Mouse (Mus musculus): ENCODE results near the gene Slc27a2. TPM values are rescaled to one million over a fixed set of nuclear protein-coding genes. Genes with fewer than 3 reads are reported as not detected.

Gene Slc27a2
- total RNA-seq, 2 experiments from 2014 or later = 10.7 to 11.6 TPM

- DNase-seq (ENCODE audit: extremely low spot score in 1 of 2, low spot score in 1 of 2) = no peak
Measured at GRCm38 (mm10) chr2:126551896-126552295, 311 bp upstream of the Slc27a2 start.

DNA sequence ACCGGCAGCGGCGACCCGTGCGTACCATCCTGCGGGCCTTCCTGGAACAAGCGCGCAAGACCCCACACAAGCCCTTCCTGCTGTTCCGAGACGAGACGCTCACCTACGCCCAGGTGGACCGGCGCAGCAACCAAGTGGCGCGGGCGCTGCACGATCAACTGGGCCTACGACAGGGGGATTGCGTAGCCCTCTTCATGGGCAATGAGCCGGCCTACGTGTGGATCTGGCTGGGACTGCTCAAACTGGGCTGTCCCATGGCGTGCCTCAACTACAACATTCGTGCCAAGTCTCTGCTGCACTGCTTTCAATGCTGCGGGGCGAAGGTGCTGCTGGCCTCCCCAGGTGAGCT lies 1.1 kb downstream of the Slc27a2 start:
- DNase-seq (ENCODE audit: extremely low spot score in 1 of 2, low spot score in 1 of 2) = no peak

- no peak for DNase-seq (ENCODE audit: extremely low spot score in 1 of 2, low spot score in 1 of 2)
Measured at GRCm38 (mm10) chr2:126555533-126555932, 3.3 kb downstream of the Slc27a2 start.

DNA sequence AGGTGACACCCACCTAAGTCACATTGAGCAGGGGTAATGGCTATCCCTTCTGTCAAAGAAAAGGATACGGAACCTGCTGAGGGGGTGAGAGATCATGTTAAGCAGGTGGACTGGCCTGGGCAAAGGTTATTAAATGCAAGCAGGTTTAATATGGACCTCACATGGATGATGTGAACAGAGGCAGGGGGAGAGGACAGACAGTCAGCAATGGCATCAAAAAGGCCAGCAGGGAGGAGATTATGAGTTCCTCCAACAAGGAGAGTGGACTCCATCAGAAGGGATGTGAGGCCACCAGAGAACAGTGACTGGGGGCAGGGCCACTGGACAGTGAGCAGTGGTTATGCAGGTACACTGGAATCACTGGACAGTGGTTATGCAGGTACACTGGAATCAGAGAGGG lies 7.9 kb downstream of the Slc27a2 start:
- no peak for DNase-seq (ENCODE audit: extremely low spot score in 1 of 2, low spot score in 1 of 2)

DNA sequence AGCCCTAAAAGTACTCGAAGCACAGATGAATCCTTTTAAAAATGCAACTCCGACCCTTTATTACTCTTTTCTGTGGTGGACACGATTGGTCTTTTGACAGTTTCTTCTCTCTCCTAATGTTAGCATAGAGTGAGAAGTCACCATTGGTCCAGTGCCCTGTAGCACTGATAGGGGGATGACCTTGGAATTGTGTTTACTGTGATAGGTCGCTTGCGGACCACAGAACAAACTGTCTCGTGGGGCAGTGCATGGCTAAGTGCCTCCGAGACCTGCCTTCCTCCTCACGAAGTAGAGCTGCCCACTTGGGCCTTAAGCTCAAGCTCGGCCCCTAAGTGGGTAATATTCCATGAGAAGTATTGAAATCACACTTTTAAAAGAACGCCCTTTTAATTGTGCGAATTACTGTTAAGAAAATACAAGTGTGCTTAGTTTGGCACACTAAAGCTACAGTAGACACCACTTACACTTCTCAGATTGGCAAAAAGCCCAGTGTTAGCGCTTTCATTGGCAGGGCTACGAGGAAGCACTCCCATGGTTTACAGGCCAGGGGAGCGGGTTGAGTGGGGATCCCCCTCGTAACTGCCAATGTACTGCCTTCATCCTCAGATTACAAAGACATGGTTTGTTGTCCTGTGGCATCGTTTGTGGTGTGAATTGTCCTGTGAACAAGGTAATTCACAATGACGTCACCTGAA lies 11.4 kb downstream of the Slc27a2 start:
- DNase-seq (ENCODE audit: extremely low spot score in 1 of 2, low spot score in 1 of 2) = no peak

DNA sequence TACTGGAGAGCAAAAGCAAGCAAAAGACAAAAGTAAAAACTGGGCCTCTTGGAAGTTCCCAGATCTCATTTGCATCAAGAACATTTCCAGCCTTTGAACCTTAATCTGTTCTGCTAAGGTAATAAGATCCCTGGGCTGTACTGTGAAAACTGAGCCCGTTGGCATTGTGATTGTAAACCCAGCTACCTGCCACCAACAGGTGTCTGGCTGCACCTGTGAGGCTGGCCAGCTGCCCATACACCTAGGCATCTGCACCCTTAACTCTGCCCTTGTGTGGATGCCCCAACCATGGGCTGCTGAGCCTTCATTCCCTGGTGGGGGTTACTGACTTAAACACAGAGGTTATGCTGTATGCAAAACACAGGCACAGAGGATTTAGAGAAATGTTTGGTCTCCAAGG lies 20.0 kb downstream of the Slc27a2 start:
- no peak for DNase-seq (ENCODE audit: extremely low spot score in 1 of 2, low spot score in 1 of 2)

DNA sequence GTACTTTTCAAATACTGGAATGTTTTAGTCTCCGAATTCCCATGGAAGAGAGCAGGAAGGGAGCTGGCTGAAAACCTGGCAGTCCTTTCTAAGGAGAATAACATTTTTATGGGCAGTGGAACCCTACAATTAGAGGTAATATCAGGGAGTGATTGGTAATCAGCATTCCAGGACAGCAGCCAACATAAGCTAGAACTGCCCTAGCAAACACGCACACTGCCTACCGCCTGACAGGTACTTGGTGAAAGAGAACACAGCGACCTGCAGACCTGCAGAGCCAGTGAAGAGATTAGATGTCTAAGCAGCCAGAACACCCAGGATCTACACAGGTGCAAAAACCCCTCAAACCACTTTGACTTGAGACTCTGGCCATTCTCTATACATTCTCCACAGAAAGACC lies 20.5 kb downstream of the Slc27a2 start:
- no peak for DNase-seq (ENCODE audit: extremely low spot score in 1 of 2, low spot score in 1 of 2)

DNA sequence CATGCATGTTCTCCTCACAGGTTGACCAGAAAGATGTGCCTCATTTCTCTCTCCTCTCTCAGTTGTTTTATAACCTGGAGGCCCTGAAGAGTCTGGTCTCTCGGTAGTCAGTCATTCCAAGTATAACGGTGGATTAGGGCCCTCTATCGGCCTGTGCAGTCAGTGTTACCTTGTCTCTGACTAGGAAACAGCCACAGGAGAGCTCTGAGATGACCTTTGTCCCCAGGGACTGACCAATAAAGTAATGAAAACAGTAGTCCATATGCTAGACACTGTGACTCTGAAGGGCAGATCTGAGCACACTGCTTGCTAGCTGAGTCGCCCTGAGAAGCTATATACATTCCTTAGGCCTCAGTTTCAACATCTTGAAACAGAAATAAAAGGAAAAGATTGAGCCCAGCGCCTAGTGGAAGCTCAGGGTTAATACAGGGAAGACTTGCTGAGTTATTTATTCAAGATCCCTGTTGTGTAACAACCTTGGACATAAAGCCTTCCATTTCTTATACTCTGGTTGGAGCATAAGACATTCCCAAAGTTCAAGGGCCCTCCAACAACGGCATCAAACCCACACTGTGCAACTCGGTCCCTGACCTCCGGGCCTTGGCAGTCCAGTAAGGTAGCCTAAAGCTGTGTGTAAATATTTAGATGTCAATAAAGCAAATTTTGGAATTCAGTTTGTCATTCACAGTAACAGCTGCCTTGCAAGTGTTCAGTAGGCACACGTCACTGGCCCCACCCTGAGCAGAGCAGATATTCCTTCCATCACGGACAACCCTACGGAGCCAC lies 23.4 kb downstream of the Slc27a2 start:
- DNase-seq (ENCODE audit: extremely low spot score in 1 of 2, low spot score in 1 of 2) = no peak

GRCm38 (mm10) chr2:126577362-126577761 lies 25.2 kb downstream of the Slc27a2 start:
- no peak for DNase-seq (ENCODE audit: extremely low spot score in 1 of 2, low spot score in 1 of 2)

GRCm38 (mm10) chr2:126579282-126579681 lies 27.1 kb downstream of the Slc27a2 start:
- no peak for DNase-seq (ENCODE audit: extremely low spot score in 1 of 2, low spot score in 1 of 2)

DNA sequence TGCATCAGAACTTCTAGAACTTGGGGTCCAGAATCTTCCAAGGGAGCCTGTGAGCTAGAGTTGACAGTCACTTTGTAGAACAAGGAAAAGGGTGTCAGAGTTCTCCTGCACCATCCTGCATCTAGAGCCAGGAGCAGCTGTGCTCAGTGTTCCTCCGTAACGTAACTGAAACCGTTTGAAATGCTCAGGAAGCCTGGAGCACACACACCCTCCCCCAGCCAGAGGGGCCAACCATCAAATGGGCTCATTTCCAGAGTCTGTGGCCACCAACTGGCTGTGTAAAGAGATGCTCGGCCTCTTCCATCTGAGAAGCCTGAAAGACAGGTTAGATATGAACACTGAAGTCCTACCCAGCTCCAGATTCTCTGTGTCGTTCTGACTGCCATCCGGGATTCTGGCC lies 31.8 kb downstream of the Slc27a2 start:
- no peak for DNase-seq (ENCODE audit: extremely low spot score in 1 of 2, low spot score in 1 of 2)

DNA sequence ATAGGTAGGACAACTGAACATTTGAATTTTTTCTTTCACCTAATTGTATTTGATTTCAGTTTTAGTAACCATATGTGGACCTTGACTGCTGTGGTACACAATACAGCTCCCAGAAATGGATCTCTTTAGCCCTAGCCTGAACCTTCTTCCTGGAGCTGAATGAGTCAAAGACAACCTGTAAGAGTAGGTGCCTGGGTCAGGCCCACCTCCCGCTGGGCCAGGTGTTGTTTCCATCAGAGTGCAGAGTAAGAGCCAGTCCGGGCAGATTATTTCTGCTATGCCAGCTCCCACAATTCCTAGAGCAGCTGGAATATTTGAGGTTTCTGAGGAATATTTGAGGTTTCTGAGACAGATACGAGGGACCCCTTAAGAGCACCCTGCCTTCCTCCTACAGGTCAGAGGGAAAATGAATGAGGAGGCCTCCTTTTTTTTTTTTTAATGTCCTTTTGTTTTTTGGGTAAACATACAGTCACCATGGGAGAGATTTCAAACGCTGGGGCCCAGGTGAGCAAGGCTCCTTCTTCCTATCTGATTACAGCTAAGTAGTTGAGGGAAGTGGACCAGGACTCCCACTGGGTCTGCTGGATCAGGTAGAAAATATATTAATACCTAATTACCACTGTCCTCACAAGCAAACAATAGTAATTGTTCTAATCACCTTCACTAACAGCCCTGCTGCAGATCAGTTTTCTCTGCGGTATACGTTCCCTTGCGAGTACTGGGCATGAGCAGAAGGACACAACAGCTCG lies 32.6 kb downstream of the Slc27a2 start:
- no peak for DNase-seq (ENCODE audit: extremely low spot score in 1 of 2, low spot score in 1 of 2)

DNA sequence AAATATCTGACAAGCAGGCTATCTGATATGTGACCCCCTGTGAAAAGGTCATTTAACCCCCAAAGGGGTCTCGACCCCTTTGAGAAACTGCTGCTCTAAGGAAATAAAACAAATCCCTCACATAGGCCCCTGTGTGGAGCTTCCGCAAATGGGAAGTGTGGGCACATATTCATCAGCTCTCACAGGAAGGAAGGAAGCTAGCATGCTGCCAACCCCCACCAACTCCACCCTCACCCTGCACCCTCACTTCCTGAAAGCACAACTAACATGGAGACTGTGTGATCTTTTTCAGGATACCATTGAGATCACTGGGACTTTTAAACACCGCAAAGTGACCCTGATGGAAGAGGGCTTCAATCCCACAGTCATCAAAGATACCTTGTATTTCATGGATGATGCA lies 35.3 kb downstream of the Slc27a2 start:
- no peak for DNase-seq (ENCODE audit: extremely low spot score in 1 of 2, low spot score in 1 of 2)

DNA sequence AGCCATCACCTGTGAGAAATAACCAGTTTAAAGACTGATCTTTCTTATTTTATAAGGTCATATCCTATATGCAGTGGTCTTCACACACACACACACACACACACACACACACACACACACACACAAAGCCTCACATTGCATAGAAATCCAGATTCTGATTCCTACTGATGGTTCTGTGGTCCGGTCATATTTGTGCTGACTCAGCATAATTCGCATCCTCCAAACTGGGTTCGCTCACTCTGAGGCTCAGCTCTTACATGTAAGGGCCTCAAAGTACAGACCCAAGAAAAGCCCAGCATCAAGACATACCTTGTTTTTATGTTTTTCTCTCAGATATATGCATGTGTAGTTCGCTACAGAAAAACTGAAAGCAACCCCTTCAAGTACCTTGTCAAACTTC lies 39.1 kb downstream of the Slc27a2 start:
- DNase-seq (ENCODE audit: extremely low spot score in 1 of 2, low spot score in 1 of 2) = no peak

- peak; percentile 49 to 81 for DNase-seq (ENCODE audit: extremely low spot score in 1 of 2, low spot score in 1 of 2)
Measured at GRCm38 (mm10) chr2:126593831-126594610, 41.8 kb downstream of the Slc27a2 start.

DNA sequence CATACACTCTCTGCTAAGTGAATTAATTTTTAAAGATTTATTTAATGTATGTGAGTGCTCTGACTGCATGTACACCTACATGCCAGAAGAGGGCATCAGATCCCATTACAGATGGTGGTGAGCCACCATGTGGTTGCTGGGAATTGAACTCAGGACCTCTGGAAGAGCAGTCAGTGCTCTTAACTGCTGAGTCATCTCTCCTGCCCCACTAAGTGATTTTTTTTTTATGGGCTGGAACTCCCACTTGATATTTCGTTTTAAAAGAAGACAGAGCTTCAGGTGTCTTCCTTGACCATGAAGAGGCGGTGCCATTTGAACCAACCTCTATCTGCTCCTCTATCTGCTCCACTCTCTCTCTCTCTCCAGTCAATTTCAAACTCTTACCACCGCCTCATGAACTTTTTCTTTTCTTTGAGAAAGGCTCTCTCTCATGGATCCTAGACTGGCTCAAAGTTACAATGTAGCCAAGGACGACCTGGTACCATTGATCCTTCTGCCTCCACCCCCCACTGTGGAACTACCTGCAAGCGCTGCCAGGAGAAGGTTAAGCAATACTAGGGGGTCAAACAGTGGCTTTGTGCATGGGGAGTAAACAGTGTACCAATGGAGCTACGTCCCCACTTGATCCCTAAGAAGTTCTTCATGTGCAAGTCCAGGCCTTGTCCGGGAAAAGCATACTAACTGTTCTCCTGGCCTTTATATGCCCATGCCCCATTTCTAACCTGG lies 44.3 kb downstream of the Slc27a2 start:
- DNase-seq (ENCODE audit: extremely low spot score in 1 of 2, low spot score in 1 of 2) = no peak

DNA sequence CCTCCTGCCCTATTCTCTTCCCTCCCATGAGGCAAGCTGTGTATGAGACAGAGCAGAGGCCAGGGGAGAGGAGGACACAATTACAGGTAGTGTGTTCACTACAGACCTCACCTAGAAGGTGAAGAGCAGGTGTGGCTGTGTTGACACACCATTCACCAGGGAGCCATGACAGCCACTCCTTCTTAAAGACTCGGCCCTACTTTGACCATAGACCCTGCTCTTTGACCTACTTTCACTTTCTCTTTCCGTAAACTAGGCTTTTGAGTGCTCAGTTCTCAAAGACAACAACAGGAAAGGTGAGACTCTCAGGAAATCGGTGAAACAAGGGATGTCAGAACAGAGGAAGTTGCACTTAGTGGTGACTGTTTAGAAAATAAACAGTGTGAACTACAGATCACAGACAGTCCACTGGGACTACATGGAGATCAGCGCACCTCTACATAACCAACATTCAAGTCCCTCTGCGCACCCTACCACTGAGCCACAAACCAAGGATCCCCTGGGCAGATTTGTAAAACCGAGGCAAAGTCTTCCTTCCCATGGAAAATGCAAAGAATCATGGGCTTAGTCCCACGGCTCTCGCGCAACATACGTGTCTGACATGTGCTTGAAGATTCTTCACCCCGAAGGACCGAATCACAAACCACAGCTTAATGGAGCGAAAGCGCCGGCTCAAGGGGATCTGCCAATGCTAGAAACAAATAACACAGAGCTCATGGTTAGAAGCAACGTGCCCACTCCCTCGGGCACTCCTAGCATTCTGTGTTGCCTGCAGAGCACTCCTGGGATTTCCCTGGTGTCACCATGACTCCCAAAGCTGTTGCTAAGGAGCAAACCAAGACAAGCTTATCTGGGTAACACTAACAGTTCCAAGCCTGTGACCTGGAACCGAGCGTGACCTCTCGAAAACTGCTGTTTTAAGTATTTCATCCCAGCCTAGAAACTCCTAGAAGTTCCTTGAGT lies 45.4 kb downstream of the Slc27a2 start:
- DNase-seq (ENCODE audit: extremely low spot score in 1 of 2, low spot score in 1 of 2) = no peak

GRCm38 (mm10) chr2:126598359-126598758 lies 46.2 kb downstream of the Slc27a2 start:
- DNase-seq (ENCODE audit: extremely low spot score in 1 of 2, low spot score in 1 of 2) = no peak

GRCm38 (mm10) chr2:126599005-126599404 lies 46.8 kb downstream of the Slc27a2 start:
- DNase-seq (ENCODE audit: extremely low spot score in 1 of 2, low spot score in 1 of 2) = no peak
